Mouse (Mus musculus): ENCODE data around the gene Adora3. TPM values are rescaled to one million over a fixed set of nuclear protein-coding genes. Genes with fewer than 3 reads are reported as not detected.

The Adora3 gene
- polyA plus RNA-seq, 2 experiments = 0.47 to 0.49 TPM

GRCm38 (mm10) chr3:105872579-105872978 is 1.9 kb downstream of the Adora3 start:
- DNase-seq (ENCODE audit: low read depth in 3 of 3, low spot score in 3 of 3) (no peak), ATAC-seq (ENCODE audit: insufficient read depth) (no peak)
- no peak overlapping the region for H3K4me3 ChIP-seq (ENCODE audit: insufficient read depth in 1 of 2, low read depth in 2 of 2, low read length in 2 of 2)
- H3K4me1 ChIP-seq (replicated peaks; ENCODE audit: control insufficient read depth in 2 of 2, insufficient read depth in 2 of 2, low read length in 1 of 2) = peaks cover 0 to 9% of the 10 kb centered on the region in 2 experiments; a peak in 3 of 4 replicates
- H3K9me3 ChIP-seq (ENCODE audit: control insufficient read depth, low read length) = no peaks in the 10 kb centered on the region
- no peaks in the 10 kb centered on the region for H3K27me3 ChIP-seq (ENCODE audit: control insufficient read depth, insufficient read depth, low read length)
- no peaks in the 10 kb centered on the region for H3K36me3 ChIP-seq (replicated peaks; ENCODE audit: control insufficient read depth, insufficient read depth, low read depth)
- no peak overlapping the region for H3K27ac ChIP-seq
- TF ChIP-seq EP300 (IDR thresholded peaks at IDR 0.05; ENCODE audit: low read depth) = no peak
- TF ChIP-seq CTCF (IDR thresholded peaks at IDR 0.05; ENCODE audit: low read depth) = no peak
- no peak overlapping the region for H3K9ac ChIP-seq (replicated peaks)
- 31% methylated on average over 3 of the region's 3 CpGs for WGBS (ENCODE audit: insufficient replicate concordance)
- no peak overlapping the region for H3K4me2 ChIP-seq (ENCODE audit: low read depth)

DNA sequence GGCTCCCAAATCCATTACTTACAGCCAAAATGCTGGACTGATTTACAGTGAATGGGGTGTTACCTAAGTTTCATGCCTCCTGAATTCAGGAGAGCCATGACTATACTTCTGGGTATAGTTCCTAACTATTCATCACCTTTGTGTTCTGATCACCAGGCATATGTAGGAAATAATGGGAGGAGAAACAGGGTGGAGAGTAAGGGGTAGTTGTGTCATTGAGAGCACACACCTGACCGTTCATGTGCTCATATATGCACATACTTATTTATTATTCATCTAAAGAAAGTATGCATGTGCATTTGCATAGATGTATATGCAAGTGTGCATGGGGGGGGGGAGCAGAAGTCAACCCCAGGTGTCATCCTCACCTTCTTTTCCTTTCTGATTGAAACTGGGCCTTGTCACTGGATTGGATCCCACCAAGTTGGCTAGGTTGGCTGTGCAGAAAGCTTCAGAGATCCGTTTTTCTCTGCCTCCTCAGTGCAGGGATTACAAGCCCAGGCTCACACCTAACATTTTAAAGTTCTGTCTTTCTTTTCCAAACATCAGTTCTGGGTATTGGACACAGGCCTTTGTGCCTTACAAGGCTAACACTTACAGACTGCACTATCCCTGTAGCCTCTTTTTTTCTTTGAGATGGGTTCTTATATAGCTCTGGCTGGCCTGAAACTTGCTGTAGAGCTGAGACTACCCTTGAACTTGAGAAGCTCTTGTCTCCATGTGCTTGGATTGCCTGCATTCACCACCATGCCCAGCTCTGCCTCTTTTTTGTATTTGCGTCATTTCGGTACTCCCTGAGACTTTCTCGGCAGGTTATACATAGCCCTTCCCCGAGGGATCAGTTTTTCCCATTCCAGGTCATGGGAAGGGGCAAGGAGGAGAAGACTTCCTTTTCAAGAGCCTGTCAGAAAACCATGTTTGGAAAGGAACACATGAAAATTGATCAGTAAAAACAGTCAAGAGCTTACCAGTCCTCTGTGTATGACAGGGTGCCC is 3.1 kb downstream of the Adora3 start:
- no peak overlapping the region for H3K27ac ChIP-seq
- ATAC-seq (ENCODE audit: insufficient read depth) (no peak), DNase-seq (ENCODE audit: low read depth in 3 of 3, low spot score in 3 of 3) (no peak)
- no peak for TF ChIP-seq EP300 (IDR thresholded peaks at IDR 0.05; ENCODE audit: low read depth)
- no peak for TF ChIP-seq CTCF (IDR thresholded peaks at IDR 0.05; ENCODE audit: low read depth)
- no peaks in the 10 kb centered on the region for H3K9me3 ChIP-seq (ENCODE audit: control insufficient read depth, low read length)
- peaks cover 0 to 10% of the 10 kb centered on the region in 2 experiments; a peak in 2 of 4 replicates for H3K4me1 ChIP-seq (replicated peaks; ENCODE audit: control insufficient read depth in 2 of 2, insufficient read depth in 2 of 2, low read length in 1 of 2)
- H3K27me3 ChIP-seq (ENCODE audit: control insufficient read depth, insufficient read depth, low read length) = no peaks in the 10 kb centered on the region
- no peaks in the 10 kb centered on the region for H3K36me3 ChIP-seq (replicated peaks; ENCODE audit: control insufficient read depth, insufficient read depth, low read depth)
- H3K4me3 ChIP-seq (ENCODE audit: insufficient read depth in 1 of 2, low read depth in 2 of 2, low read length in 2 of 2) = no peak overlapping the region
- WGBS (ENCODE audit: insufficient replicate concordance) = 74% methylated on average over 6 of the region's 6 CpGs
- no peak overlapping the region for H3K4me2 ChIP-seq (ENCODE audit: low read depth)
- H3K9ac ChIP-seq (replicated peaks) = no peak overlapping the region

- Histone ChIP-seq H3K4me3 (ENCODE audit: insufficient read depth in 1 of 2, low read depth in 2 of 2, low read length in 2 of 2) (no peak overlapping the region), H3K9ac (replicated peaks) (no peak overlapping the region), H3K4me2 (ENCODE audit: low read depth) (no peak overlapping the region), H3K27ac (no peak overlapping the region), H3K9me3 (ENCODE audit: control insufficient read depth, low read length) (no peaks in the 10 kb centered on the region), H3K4me1 (replicated peaks; ENCODE audit: control insufficient read depth in 2 of 2, insufficient read depth in 2 of 2, low read length in 1 of 2) (peaks cover 0 to 10% of the 10 kb centered on the region in 2 experiments; a peak in 2 of 4 replicates), H3K27me3 (ENCODE audit: control insufficient read depth, insufficient read depth, low read length) (no peaks in the 10 kb centered on the region), H3K36me3 (replicated peaks; ENCODE audit: control insufficient read depth, insufficient read depth, low read depth) (no peaks in the 10 kb centered on the region)
- no peak for DNase-seq (ENCODE audit: low read depth in 3 of 3, low spot score in 3 of 3)
- TF ChIP-seq CTCF (IDR thresholded peaks at IDR 0.05; ENCODE audit: low read depth) = no peak
- no peak for ATAC-seq (ENCODE audit: insufficient read depth)
- 59% methylated on average over 5 of the region's 5 CpGs for WGBS (ENCODE audit: insufficient replicate concordance)
Measured at GRCm38 (mm10) chr3:105876022-105876421, 5.4 kb downstream of the Adora3 start.

DNA sequence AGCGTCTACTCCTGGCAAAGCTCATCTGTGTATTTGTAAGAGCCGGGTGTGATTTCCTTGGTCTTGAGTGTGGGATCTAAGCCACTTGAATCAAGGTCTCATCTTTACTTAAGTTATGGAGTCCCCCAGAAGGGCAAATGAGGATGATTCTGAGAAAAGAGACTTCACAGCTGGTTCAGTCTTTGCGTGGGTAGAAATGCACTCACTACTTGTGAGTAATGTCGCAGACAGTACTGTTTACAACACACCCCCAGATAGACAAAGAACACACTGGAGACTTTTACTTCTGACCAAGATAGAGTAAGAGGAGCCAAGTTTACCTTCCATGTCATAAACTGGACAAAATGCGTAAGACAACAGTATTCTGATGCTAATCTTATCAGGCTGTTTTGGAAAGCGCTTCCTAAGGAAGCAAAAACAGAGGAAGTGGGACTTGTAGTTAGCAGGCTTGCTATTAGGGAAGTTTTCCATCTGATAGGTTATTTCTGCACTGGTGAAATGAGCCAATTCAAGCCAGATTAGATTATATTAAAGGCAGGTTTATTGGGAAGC is 6.7 kb downstream of the Adora3 start:
- ATAC-seq (ENCODE audit: insufficient read depth) (no peak), DNase-seq (ENCODE audit: low read depth in 3 of 3, low spot score in 3 of 3) (no peak)
- Histone ChIP-seq H3K27me3 (ENCODE audit: control insufficient read depth, insufficient read depth, low read length) (no peaks in the 10 kb centered on the region), H3K9ac (replicated peaks) (no peak overlapping the region), H3K27ac (no peak overlapping the region), H3K4me3 (ENCODE audit: insufficient read depth in 1 of 2, low read depth in 2 of 2, low read length in 2 of 2) (no peak overlapping the region), H3K4me2 (ENCODE audit: low read depth) (no peak overlapping the region), H3K36me3 (replicated peaks; ENCODE audit: control insufficient read depth, insufficient read depth, low read depth) (no peaks in the 10 kb centered on the region), H3K4me1 (replicated peaks; ENCODE audit: control insufficient read depth in 2 of 2, insufficient read depth in 2 of 2, low read length in 1 of 2) (peaks cover 0 to 8% of the 10 kb centered on the region in 2 experiments; a peak in 2 of 4 replicates), H3K9me3 (ENCODE audit: control insufficient read depth, low read length) (no peaks in the 10 kb centered on the region)
- TF ChIP-seq CTCF (IDR thresholded peaks at IDR 0.05; ENCODE audit: low read depth) (no peak), EP300 (IDR thresholded peaks at IDR 0.05; ENCODE audit: low read depth) (no peak)
- 60% methylated on average over 6 of the region's 6 CpGs for WGBS (ENCODE audit: insufficient replicate concordance)

DNA sequence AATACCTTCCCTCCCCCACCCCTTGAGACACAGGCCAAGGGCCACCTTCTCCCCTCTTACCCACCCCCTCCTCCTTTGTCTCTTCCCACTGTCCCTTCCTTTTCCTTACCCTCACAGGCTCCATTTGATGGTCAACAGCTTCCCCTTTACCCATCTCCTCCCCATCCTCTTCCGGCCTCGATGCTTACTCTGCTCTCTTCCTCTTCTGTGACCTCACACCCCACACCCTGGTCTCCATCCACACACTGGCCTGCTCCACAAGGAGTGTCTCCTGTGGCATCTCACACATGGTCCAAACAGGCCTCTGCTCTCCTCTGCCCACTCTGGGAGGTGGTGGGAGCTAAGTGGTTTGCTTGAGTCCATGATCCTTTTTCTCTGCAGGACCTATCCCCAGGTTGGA is 7.3 kb downstream of the Adora3 start:
- no peak for TF ChIP-seq EP300 (IDR thresholded peaks at IDR 0.05; ENCODE audit: low read depth)
- 28% methylated on average over 2 of the region's 2 CpGs for WGBS (ENCODE audit: insufficient replicate concordance)
- no peak for DNase-seq (ENCODE audit: low read depth in 3 of 3, low spot score in 3 of 3)

More for the DNA sequence above, 7.3 kb downstream of the Adora3 start:
- Histone ChIP-seq H3K9me3 (ENCODE audit: control insufficient read depth, low read length) (no peaks in the 10 kb centered on the region), H3K4me3 (ENCODE audit: insufficient read depth in 1 of 2, low read depth in 2 of 2, low read length in 2 of 2) (no peak overlapping the region), H3K9ac (replicated peaks) (no peak overlapping the region), H3K4me2 (ENCODE audit: low read depth) (no peak overlapping the region), H3K4me1 (replicated peaks; ENCODE audit: control insufficient read depth in 2 of 2, insufficient read depth in 2 of 2, low read length in 1 of 2) (peaks cover 0 to 6% of the 10 kb centered on the region in 2 experiments; a peak in 2 of 4 replicates), H3K27ac (no peak overlapping the region), H3K36me3 (replicated peaks; ENCODE audit: control insufficient read depth, insufficient read depth, low read depth) (no peaks in the 10 kb centered on the region), H3K27me3 (ENCODE audit: control insufficient read depth, insufficient read depth, low read length) (no peaks in the 10 kb centered on the region)
- no peak for ATAC-seq (ENCODE audit: insufficient read depth)

Measured in liver, embryonic 14.5 days (tissue).